Mouse (Mus musculus): ENCODE data around the gene Pigr. TPM values are rescaled to one million over a fixed set of nuclear protein-coding genes. Genes with fewer than 3 reads are reported as not detected.

Gene Pigr
- total RNA-seq, 2 experiments from 2014 or later: 0.08 TPM; not detected in 1

- DNase-seq (ENCODE audit: low spot score in 2 of 2): peak in 1 of 2 experiments; percentile 16
Measured at GRCm38 (mm10) chr1:130877889-130878614, 51.6 kb downstream of the Pigr start.

DNA sequence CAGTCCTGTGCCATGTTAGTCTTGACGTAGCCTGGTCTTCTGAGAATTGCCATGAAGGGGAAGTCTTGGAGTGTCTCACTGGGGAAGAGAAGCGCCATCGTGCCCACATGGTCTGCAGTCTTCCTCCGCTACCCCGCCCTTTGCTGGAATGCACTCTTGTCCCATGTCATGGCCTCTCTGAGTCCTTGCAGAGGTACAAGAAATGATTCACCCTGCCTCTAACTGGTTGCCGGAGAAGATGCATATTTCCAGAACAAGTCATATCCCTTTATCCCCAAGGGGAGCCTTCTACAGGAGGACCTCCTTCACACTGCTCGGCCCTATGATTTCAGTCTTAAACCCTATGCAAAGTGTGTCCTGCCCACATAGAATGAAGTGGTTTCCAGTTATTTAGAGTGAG is 53.4 kb downstream of the Pigr start:
- DNase-seq (ENCODE audit: low spot score in 2 of 2): no peak

DNA sequence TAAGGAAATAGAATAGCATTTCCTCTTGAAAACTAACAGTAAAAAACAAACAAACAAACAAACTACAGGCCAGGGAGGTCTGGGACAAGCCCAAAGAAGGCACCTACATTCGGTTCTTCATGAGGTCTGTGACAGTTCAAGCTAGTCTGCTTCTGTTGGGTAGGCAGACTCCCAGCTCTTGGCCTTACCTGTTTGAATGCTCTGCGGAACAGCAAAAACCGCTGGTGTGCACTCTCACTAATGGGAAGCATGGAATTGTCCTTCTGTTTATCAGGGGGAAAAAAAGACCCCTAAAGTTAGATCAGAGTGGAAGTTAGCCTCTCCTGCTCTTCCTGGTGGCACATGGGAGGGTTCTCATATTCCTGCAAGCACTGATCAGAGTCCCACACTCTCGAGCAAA is 56.7 kb downstream of the Pigr start:
- DNase-seq (ENCODE audit: low spot score in 2 of 2): no peak

DNA sequence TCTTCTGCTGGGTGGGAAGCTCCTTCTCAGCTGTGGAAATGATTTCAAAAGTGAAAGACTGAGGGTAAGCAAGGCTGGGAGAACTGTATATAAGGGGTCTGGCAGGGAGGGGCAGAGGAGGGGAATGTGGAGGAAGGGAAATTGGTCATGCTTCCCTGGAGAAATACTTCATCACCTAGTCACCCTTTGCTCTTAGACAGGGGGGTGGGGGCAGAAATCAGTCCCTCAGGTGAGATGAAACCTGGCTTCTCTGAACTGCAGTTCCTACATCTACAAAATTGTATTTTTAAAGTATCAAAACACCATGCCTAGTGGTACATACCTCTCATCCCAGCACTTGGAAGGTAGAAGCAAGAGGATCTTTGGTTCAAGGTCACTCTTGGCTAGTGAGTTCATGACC is 60.9 kb downstream of the Pigr start, which contains the start of gene Il24:
Gene Il24, minus strand, starts transcription at position 101 of the 400 bp plus-strand sequence.
- DNase-seq (ENCODE audit: low spot score in 2 of 2): no peak

GRCm38 (mm10) chr1:130892446-130892845 is 66.0 kb downstream of the Pigr start:
- no peak for DNase-seq (ENCODE audit: low spot score in 2 of 2)

GRCm38 (mm10) chr1:130893329-130894040 is 67.0 kb downstream of the Pigr start:
- DNase-seq (ENCODE audit: low spot score in 2 of 2): no peak

GRCm38 (mm10) chr1:130894468-130894867 is 68.0 kb downstream of the Pigr start:
- DNase-seq (ENCODE audit: low spot score in 2 of 2): no peak

Other genes starting within 250 kb of the Pigr start
- not detected for gene Zp3r, start 197.1 kb upstream of the Pigr start, total RNA-seq (2021)
- gene C4bp, start 165.1 kb upstream of the Pigr start, total RNA-seq (2021): under 1 TPM in 1 of 2 experiments, not detected in 1; 0.41 TPM
- gene Gm29427, start 110.9 kb upstream of the Pigr start, total RNA-seq (2021): not detected
- gene Yod1, start 109.4 kb upstream of the Pigr start, total RNA-seq (2021): 1 to 10 TPM; 4.0 to 5.2 TPM
- 10 to 100 TPM; 10.5 to 13.4 TPM for gene Pfkfb2, start 97.4 kb upstream of the Pigr start, total RNA-seq (2021)
- gene AA986860, start 94.7 kb upstream of the Pigr start, total RNA-seq (2021): 1 to 10 TPM; 1.0 to 1.2 TPM
- not detected for gene Fcamr, start 25.8 kb upstream of the Pigr start, total RNA-seq (2021)
- under 1 TPM in 1 of 2 experiments, not detected in 1; 0.39 TPM for gene Fcmr, start 39.0 kb downstream of the Pigr start, total RNA-seq (2021)
- gene Il24, start 60.8 kb downstream of the Pigr start, total RNA-seq (2021): not detected
- gene Il20, start 84.8 kb downstream of the Pigr start, total RNA-seq (2021): not detected
- gene Il19, start 113.4 kb downstream of the Pigr start, total RNA-seq (2021): not detected
- gene Il10, start 193.2 kb downstream of the Pigr start, total RNA-seq (2021): not detected